Mouse (Mus musculus): ENCODE measurements around the gene Pak1.

DNA sequence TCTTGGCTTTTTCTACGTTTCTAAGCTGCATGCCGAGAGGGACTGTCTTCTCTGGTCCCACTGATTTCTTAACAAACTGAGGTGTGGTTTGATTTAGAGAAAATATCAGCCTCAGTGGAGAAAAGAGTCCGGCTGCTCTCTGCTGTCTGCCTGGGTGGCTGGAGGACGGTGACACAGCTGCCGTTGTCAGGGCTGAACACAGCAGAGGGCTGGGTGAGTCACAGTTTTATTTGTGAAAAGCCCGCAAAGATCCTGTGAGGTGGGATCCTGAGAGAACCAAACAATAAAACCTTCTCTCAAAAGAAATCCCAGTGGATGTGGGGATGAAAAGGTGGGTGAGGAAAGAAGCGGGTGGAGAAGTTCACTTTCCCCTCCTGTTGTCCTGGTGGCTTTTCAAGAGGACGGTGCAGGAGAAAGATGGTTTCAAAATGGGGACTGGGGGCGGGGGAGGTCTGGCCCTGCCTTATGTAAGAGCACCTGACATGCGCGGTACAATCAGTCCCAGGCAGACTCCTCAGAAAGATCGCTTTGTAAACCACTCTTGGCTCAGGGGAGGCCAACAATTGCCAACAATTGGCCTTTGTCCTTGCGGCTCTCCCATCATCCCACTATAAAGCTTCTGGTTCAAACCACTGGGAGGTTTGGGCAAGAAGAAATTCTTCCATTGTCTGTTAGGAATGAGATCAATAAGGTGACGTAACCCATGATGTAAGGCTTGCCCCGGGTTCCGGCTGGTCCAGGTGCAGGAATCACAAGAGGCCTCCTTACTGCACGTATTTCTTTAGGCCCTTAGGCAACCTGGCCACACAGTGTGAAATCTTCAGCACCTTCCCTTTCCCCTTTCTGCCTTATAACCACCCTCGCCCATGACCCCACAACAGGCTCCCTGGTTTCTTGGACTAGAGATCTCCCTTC, 31.1 kb upstream of the Pak1 start:
- TF ChIP-seq CTCF (IDR thresholded peaks at IDR 0.05; ENCODE audit: low read depth) (no peak), EP300 (IDR thresholded peaks at IDR 0.05; ENCODE audit: low read depth) (no peak)

All from liver, embryonic 14.5 days (tissue).